ENCODE assay signal across 12 mouse cellular contexts in genomic region chr16:91505116-91505601, GRCm38 (mm10). TPM values are rescaled to one million over a fixed set of nuclear protein-coding genes. Genes with fewer than 3 reads are reported as not detected.
DNase-seq lines count a peak whose midpoint lies in the region; ATAC-seq and TF ChIP-seq lines count a peak whose summit lies in the region.
"Had no signal": no experiment of that assay in that cellular context is flagged by ENCODE, and none has a peak within 500 bp of the region (broad histone marks: within the 10 kb centered on the region; RNA-seq: fewer than 3 reads in every experiment).

No protein-coding gene starts in this region.

- H3K36me3 ChIP-seq in intestine, postnatal 0 days (ENCODE audit: control insufficient read depth, insufficient read depth) = peaks cover 68% of the 10 kb centered on the region
- H3K36me3 ChIP-seq in intestine, embryonic 15.5 days = peaks cover 30% of the 10 kb centered on the region
- peaks cover 43% of the 10 kb centered on the region for H3K36me3 ChIP-seq in liver, embryonic 11.5 days (ENCODE audit: control insufficient read depth, insufficient read depth, low read length)

- no peak overlapping the region for H3K4me2 ChIP-seq in intestine, postnatal 0 days (replicated peaks; ENCODE audit: low read depth)
- no peak overlapping the region for H3K4me2 ChIP-seq in intestine, embryonic 15.5 days (replicated peaks)
- no peak overlapping the region for H3K4me2 ChIP-seq in liver, embryonic 11.5 days
- H3K4me2 ChIP-seq: lung, embryonic 15.5 days; neural tube, embryonic 12.5 days had no signal

- TF ChIP-seq CTCF in intestine, postnatal 0 days (IDR thresholded peaks at IDR 0.05; ENCODE audit: low read depth) = no peak
- TF ChIP-seq CTCF in gastrocnemius, adult 2 months (IDR thresholded peaks at IDR 0.05) = no peak

- H3K27ac ChIP-seq in intestine, postnatal 0 days (ENCODE audit: low read depth, low read length) = 0 out of 2 replicates have a peak overlapping the region, but pooled peaks have one; percentile 28
- no peak overlapping the region for H3K27ac ChIP-seq in intestine, embryonic 15.5 days
- peak overlapping the region; percentile 88 for H3K27ac ChIP-seq in gastrocnemius, adult 2 months
- H3K27ac ChIP-seq in liver, embryonic 11.5 days (ENCODE audit: low read depth, low read length) = no peak overlapping the region
- H3K27ac ChIP-seq: lung, embryonic 15.5 days; midbrain, embryonic 10.5 days; neural tube, embryonic 12.5 days had no signal

- intact Hi-C loops in gastrocnemius, adult 2 months (cut with DNase I) = no loop called here

- H3K4me1 ChIP-seq in intestine, postnatal 0 days (replicated peaks; ENCODE audit: control insufficient read depth, insufficient read depth, low read length) = no peaks in the 10 kb centered on the region
- no peaks in the 10 kb centered on the region for H3K4me1 ChIP-seq in intestine, embryonic 15.5 days (replicated peaks)
- no peaks in the 10 kb centered on the region; the same call in 1 of the 2 replicates for H3K4me1 ChIP-seq in liver, embryonic 11.5 days (replicated peaks; ENCODE audit: control insufficient read depth, insufficient read depth, low read length)
- H3K4me1 ChIP-seq: lung, embryonic 15.5 days; midbrain, embryonic 10.5 days; neural tube, embryonic 12.5 days had no signal

- 90% methylated on average over 15 of the region's 15 CpGs for WGBS in intestine, postnatal 0 days
- WGBS in intestine, embryonic 15.5 days = 89% methylated on average over 15 of the region's 15 CpGs
- WGBS in liver, embryonic 11.5 days = 88% methylated on average over 15 of the region's 15 CpGs

- no peak for ATAC-seq in intestine, postnatal 0 days
- ATAC-seq in intestine, embryonic 15.5 days = no peak
- no peak for ATAC-seq in liver, embryonic 11.5 days (replicated peaks; ENCODE audit: low FRiP score)

- no peaks in the 10 kb centered on the region for H3K9me3 ChIP-seq in intestine, postnatal 0 days (ENCODE audit: control insufficient read depth)
- H3K9me3 ChIP-seq in intestine, embryonic 15.5 days = no peaks in the 10 kb centered on the region
- no peaks in the 10 kb centered on the region for H3K9me3 ChIP-seq in liver, embryonic 11.5 days (ENCODE audit: control insufficient read depth, low read length)
- H3K9me3 ChIP-seq: lung, embryonic 15.5 days; midbrain, embryonic 10.5 days; neural tube, embryonic 12.5 days had no signal

- H3K27me3 ChIP-seq in intestine, postnatal 0 days (replicated peaks; ENCODE audit: control insufficient read depth, insufficient read depth, low read length) = no peaks in the 10 kb centered on the region
- H3K27me3 ChIP-seq in intestine, embryonic 15.5 days (replicated peaks) = no peaks in the 10 kb centered on the region
- no peaks in the 10 kb centered on the region for H3K27me3 ChIP-seq in liver, embryonic 11.5 days (replicated peaks; ENCODE audit: control insufficient read depth, insufficient read depth, low read length)
- H3K27me3 ChIP-seq: lung, embryonic 15.5 days; neural tube, embryonic 12.5 days had no signal

- H3K9ac ChIP-seq in intestine, postnatal 0 days (ENCODE audit: low read depth, low read length) = no peak overlapping the region
- H3K9ac ChIP-seq in intestine, embryonic 15.5 days = no peak overlapping the region
- H3K9ac ChIP-seq in liver, embryonic 11.5 days (ENCODE audit: low read depth, low read length) = no peak overlapping the region
- H3K9ac ChIP-seq: lung, embryonic 15.5 days; neural tube, embryonic 12.5 days had no signal

- no peak overlapping the region for H3K4me3 ChIP-seq in intestine, postnatal 0 days (ENCODE audit: low read depth, low read length)
- H3K4me3 ChIP-seq in intestine, embryonic 15.5 days (replicated peaks) = no peak overlapping the region
- peak overlapping the region; percentile 48 for H3K4me3 ChIP-seq in gastrocnemius, adult 2 months
- H3K4me3 ChIP-seq in liver, embryonic 11.5 days (ENCODE audit: low read depth, low read length) = no peak overlapping the region
- H3K4me3 ChIP-seq: lung, embryonic 15.5 days; midbrain, embryonic 10.5 days; neural tube, embryonic 12.5 days had no signal

- DNase-seq in cerebellum, adult 8-10 months = peak; percentile 57
- DNase-seq in gastrocnemius, adult 2 months = peak; percentile 89
- DNase-seq in layer of hippocampus, postnatal 14 days (ENCODE audit: low spot score in 2 of 2) = peak; percentile 65 to 69
- no peak for DNase-seq in liver, embryonic 11.5 days (ENCODE audit: low spot score)
- DNase-seq in adipocyte (ENCODE audit: low spot score) = no peak
- DNase-seq: retina, postnatal 1 day; thymus, postnatal 4 days had no signal

RNA-seq across cellular contexts. Expression of gene Ifnar1, which starts 20.1 kb away (rescaled TPM):
- 18.2 and 21.6 TPM in 2 replicates for polyA plus RNA-seq in intestine, postnatal 0 days (2015; fragmentation: Nextera tagmentation; extraction: Ambion mirVana)
- 40.1 and 42.0 TPM in 2 replicates for polyA plus RNA-seq in intestine, embryonic 15.5 days (2015; fragmentation: Nextera tagmentation; extraction: Ambion mirVana)
- 10 to 100 TPM; 12.6 to 15.1 TPM for total RNA-seq in gastrocnemius, adult 2 months (2021)
- total RNA-seq in layer of hippocampus, postnatal 14 days (2021) = 10 to 100 TPM; 59.9 to 66.3 TPM
- 32.6 and 35.5 TPM in 2 replicates for polyA plus RNA-seq in liver, embryonic 11.5 days (2014; fragmentation: Nextera tagmentation; extraction: Ambion mirVana)

RNA-seq across cellular contexts. Expression of gene Ifngr2, which starts 41.7 kb away (rescaled TPM):
- polyA plus RNA-seq in intestine, postnatal 0 days (2015; fragmentation: Nextera tagmentation; extraction: Ambion mirVana) = 138 and 146 TPM in 2 replicates
- polyA plus RNA-seq in intestine, embryonic 15.5 days (2015; fragmentation: Nextera tagmentation; extraction: Ambion mirVana) = 76.4 and 90.6 TPM in 2 replicates
- total RNA-seq in gastrocnemius, adult 2 months (2021) = 10 to 100 TPM; 55.2 to 55.5 TPM
- total RNA-seq in layer of hippocampus, postnatal 14 days (2021) = 10 to 100 TPM; 82.4 to 87.0 TPM
- polyA plus RNA-seq in liver, embryonic 11.5 days (2014; fragmentation: Nextera tagmentation; extraction: Ambion mirVana) = 26.2 and 28.7 TPM in 2 replicates

Comparison
In these comparisons a context has a peak if more than half of its experiments do, and no peak if none do; other contexts are left out.
1. H3K27ac ChIP-seq: peak in intestine, postnatal 0 days (single experiment) and gastrocnemius, adult 2 months (single experiment); none in intestine, embryonic 15.5 days (single experiment) and liver, embryonic 11.5 days (single experiment).
2. DNase-seq: peak in cerebellum, adult 8-10 months (single experiment), gastrocnemius, adult 2 months (single experiment) and layer of hippocampus, postnatal 14 days (2 of 2); none in liver, embryonic 11.5 days (single experiment) and adipocyte (single experiment).